Mouse (Mus musculus) ZHBTc4 (cell line): Measurements from ENCODE around the gene Synrg.

Experiments used
- DNase-seq: peaks from one replicate; pipeline ENCODE4 v3.0.0-alpha.2; 2011; ENCODE audit warnings: low read depth, low spot score

Synrg gene

DNA sequence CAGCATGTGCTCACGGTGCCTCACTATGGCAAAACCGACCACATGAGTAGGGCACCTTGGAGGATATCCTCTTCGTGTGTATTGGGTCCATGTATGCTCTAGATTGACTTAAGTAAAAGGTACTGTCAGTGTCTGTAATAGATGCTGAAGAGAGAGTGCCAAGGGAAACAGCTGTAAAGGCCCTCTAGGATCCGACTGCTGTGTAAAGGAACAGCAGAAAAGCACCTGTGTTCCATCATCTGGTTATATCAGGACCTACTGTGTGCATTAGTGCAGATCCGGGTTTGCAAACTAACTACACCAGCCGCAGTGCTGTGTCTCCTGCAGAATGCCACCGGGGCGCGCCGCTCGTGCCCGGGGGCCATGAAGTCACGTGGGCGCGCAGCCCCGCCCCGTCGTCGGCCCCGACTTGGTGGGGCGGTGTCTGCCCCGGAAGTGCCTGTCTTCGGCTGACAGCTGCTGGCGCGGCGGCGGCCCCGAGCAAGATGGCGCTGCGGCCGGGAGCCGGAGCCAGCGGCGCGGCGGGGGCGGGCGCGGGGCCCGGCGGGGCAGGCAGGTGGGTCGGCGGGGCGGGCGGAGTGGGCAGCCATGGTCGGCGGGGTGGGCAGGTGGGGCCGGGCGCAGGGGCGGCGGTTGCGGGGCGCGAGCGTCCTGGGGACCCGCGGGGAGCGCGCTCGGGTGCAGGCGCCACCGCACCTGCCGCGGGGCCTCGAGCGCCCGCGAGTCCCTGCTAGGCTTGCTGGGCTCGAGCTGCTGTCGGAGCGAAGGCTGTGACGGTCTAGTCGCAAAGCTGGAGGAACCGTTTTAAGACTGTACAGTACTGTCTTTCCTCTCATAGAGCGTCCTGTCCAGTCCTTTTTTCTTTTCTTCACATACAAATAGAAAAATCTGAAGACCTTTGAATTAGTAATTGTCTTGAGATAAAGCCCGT, at the start of gene Synrg:
Gene Synrg, plus strand, starts transcription at position 438 of the 931 bp plus-strand sequence.
- DNase-seq = peak; percentile 96

DNA sequence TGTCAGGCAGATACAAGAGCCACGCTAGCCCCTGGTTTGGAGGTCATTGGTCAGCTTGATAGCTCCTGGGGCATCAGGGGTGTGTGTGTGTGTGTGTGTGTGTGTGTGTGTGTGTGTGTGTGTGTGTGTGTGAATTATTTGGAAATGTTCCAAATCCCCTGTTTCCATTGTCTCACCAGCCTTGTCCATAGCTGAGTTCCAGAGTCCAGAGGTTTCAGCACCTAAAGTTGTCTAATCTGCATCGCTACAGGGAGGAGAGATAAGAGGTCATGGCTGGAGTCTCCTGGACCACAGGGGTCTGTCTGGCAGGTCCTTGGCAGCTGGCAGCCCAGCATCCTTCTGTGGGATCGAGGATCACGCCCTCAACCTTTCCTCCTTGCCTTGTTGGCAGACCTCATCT, 49.7 kb upstream of the Synrg start:
- no peak for DNase-seq

DNA sequence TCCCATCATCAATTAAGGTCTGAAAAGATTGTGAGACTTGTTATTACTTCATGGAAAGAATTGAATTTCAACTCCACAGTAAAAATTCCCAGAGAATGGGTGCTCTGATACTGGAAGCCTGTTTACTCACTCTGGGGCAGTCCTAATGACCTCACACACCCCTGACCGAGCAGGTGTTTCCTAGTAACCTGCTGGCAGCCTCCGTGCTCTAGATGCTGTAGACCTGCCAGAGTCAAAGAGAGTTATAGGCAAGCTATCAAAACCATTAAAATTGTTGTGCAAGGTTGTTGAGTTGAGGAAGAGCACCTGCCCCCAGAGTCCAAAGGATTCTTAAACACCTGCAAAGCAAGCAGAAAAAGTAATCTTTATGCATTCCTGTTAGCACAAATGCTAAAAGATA, 41.6 kb upstream of the Synrg start:
- no peak for DNase-seq

DNA sequence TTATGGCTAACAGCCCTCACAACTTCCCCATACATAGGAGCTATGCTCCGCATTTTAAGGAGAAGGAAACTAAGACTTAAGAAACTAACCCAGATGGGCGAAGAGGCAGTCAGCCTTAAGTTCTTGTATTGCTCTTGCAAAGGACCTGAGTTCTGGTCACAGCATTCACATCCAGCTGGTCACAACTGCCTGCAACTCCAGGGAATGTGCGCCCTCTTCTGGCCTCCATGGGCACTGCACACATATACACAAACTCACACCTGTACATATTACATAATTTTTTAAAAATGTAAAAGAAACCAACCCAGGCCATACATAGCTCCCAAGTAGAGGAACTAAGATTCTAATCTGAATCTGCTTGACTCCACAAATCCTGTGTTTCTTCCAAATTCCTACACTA, 37.1 kb upstream of the Synrg start:
- peak; percentile 78 for DNase-seq

DNA sequence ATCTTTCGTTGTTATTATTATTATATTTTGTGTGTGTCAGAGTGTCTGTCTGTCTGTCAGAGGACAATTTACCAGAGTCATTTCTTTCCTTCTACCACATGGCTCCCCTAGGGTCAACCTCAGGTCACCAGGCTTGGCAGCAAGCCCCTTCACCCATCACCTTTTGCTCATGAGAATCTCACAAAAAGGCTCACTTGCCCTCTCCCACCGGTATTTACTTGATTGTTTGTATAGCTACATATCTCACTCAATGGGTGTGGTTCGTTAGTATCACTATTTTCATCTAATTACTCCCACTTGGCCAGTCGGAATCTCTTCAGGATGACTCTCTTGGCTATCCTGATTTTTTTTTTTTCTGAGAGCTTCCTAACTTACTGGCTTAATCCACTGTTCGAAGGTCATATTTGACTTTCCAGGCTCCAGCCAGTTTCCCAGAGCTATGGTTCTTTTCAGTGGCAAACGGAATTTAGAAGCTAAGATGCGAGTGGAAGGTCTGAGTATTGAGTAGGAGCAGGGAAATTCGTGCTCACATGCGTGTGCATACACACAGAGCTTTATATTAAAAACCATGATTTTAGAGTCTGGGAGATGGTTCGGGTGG, 31.6 kb upstream of the Synrg start:
- no peak for DNase-seq

DNA sequence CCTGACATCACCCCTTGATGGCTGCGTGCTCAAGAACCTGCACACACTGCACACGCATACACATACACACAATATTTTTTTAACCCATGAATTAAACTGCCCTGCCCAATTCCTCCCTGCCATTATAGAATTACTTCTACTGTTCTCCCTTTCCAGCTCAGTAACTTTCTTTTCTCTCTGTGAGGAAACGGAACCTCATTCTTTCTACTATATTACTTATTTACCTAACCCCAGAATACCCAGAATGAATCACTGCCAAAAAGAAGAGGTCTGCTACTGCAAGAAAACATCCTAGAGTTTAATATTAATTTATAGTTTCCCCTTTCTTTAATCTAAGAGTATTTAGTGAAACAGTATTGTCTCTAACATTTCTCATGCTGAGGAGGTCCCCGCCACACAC, 30.9 kb upstream of the Synrg start:
- no peak for DNase-seq

DNA sequence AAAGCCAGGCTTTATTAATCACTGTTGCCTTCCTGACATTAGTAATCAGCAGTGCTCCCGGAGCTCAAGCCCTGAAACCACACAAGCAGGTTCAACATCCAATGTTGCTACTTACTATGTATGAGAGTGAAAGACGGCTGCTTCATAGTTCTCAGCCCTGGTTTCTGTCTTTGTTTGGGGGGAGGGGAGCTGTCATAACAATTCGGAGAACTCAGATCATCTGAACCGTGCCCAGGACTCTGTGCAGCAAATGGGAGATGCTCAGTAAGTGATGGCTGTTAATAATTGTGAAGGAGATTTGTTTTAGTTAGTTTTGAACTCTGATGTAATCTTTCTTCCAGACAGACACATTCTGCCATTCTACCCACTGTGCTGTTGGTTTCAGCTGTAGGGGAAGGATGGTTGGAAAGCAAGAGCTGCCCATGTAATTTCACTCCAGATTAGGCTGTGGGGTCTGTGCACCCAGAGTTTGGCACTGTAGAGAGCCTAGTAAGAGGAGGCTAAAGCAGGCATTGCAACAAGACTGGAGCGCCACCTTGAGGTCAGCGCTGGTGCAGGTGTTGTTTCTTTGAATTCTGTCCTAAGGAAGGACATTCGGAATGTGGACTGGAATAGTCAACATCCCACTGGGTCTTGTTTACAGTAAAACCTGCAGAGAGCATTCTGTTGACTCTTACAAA, 28.1 kb upstream of the Synrg start:
- no peak for DNase-seq

DNA sequence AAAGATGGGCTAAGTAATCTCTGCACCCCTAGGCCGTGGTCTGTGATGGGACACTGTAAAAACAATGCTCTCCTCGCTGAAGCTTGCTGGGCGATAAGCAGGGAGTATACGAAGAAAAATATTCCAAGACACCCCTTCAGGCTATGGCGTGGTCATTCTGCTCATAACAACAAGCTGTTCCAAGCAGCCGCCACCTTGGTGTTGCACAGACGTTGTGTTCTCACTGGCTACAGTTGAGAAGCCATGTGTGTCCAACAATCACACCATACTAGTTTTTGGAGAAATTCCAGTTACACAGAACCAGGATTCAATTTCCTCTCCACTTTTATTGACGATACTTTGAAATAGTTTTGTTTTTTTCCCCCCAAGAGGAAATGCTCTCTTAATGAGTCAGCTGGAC, 25.7 kb upstream of the Synrg start:
- DNase-seq = no peak

DNA sequence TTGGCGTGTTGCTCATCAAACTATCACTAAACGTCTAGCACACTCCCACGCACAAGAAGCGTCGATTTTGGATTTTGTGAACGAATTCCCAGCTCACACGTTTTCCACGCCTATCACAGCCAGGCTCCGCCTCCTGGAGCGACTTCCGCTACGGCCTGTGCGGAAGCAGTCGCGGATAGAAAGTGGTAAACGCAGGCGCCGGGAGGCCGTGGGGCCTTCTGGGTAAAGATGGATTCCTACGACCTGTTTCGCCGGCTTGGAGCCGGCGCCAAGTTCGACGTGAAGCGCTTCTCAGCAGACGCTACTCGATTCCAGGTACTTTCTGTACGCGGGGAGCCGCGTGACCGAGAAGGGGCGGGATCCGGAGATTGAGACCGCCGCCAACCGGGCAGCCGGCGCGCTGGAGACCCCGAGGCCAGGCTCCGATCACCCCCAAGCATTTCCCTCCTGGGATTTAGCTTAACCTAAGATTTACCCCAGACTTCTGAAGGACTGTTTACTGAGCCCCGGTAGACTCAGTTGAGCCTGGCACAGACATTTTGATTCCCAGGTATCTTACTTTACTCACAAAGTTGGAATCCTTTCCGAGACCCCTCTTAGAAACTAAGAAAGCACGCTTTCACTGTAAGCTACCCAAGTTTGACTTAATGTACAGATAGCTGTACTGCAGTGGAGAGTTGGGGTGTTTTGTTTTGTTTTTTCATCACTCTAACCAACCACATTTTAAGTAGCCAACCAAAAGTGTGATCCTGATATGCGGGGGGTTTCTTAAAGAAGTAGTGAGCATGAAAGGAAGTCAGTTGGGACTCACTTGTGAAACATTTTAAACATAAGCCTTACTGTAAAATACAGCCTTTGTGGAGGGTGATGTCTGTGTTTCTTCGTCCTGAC, 22.0 kb upstream of the Synrg start, which contains the start of gene Ddx52:
Gene Ddx52, plus strand, starts transcription at position 113 of the 891 bp plus-strand sequence.
- peak; percentile 95 for DNase-seq

DNA sequence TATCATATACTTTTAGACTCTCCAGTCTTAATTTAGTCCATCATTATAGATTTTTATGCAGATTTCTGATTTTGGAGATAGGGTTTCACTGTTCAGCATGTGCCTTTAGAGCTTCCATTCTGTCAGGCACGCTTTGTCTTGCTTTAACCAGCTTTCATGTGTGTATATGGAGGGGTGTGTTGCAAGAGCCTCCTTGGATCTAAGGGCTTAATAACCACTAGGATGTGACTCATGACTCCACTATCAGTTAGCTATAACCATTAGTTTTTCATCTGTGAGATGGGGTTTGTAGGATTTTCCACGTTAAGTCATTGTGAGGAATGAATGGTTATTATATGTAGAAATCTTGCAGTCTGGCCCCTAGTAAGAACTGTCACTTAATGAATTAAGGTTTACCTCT, 7.4 kb upstream of the Synrg start:
- DNase-seq = no peak

DNA sequence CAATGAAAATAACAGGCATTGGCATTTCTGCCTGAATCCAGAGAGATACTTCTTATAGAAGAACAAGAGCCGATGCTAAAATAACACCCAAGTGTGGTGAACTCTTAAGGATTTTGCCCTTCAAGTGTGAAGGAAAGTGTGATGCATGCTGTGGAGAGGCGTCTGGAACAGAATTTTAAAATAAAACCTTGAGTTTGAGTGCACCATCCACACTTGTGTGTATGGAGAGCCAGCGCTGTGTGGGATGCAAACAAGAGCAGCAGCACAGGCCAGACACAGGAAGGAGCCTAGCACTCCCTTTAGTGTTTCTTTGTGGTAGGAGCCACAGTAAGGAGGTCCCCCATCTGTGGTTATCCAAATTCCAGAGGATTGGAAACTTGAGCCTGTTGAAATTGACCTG, 2.2 kb upstream of the Synrg start:
- no peak for DNase-seq

DNA sequence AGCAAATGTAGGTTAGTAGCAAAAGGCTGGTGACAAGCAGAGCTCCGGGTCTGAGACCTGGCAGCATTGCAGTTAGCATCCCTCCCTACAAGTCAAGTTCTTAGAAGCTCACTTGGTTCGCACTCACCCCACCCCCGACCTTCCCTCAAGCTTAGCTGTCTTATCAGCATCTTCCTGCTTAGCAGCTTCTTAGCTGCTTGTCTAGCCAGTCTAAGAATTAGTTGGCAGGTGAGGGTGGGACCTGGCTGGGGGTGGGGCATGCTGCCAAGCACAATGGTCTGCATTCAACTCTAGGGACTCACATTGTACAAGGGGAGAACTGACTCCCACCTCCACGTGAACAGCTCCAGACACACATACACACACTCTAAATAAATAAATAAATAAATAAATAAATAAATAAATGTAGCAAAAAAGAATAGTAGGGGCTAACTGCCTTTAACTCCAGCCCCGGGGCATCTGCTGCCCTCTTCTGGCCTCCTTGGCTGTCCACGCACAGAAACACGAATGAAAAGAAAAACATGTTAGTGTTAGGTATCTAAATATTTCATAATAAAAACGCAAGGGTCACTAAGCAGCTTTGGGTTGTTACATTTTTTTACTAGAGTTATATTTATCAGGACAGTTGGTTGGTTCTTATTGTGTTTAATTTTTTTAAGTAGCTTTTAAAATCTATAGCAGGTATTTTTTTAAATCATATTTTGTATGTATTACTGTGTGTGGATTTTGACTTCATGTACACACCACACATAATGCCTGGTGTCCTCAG, 3.4 kb downstream of the Synrg start:
- peak; percentile 9 for DNase-seq

DNA sequence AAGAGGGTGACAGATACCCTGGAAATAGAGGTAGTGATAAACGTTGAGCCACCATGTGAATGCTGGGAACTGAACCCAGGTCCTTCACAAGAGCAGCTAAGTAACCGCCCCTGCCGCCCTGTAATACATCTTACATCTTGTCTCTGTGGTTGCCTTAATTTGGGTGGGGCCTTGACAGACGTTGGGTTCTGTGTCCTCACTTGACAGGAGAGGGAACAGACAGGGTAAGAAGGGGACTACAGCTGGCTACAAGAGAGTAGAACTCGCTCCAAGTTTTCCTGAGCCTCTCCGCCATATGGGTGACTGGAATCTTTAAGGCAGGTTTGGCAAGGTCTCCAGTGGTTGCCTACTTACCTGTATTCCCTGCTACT, 4.0 kb downstream of the Synrg start:
- no peak for DNase-seq

DNA sequence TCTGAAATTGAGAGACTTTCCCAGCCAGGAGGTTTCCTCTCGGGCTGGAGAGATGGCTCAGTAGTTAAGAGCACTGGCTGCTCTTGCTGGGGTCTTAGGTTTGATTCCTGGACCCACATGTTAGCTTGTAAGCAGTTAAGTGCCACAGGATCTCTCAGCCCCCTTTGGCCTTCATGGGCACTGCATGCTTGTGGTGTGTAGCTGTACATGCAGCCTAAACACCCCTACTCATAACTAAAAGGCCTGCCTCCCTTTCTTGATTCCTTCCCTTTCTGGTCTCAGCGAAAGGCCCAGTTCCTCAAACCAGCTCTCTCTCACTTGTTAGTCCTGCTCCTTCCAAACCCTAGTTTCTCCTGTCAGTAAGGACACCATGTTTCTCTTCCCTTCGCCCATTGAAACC, 4.8 kb downstream of the Synrg start:
- DNase-seq = peak; percentile 22

DNA sequence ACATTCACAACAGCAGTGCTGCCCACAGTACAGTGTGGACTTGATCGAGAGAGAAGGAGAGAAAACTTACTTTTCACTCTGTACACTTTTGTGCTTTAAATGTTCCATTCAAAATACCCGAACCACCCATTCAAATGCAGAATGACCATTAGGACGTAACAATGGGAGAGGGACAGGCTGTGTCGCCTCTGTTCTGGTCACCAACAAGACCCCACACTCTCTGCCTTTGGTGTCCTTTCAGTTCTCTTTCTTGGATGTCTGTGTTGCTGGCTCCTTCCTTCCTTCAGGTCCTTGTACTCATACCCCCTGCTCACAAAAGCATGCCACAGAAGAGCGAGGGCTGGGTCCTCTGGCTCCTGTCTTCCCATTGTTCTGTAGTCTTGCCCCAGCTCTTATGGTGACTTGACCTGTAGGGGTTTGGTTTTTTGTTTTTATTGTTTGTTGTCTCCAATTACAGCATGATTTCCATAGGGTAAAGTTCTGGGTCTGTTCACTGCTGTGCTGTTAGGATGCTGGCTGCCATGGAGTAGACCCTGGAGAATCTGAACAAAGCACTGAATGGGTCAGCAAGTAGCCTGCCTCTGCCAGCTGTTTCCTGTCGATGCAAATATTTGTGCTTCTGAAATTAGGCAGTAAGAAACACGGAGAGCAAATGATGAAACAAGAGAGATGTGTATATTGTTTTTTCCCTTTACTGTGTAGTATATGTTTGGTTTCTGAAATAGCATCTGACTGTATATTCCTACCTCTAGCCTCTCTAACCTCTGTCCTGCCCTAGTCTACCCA, 10.5 kb downstream of the Synrg start:
- peak; percentile 71 for DNase-seq

DNA sequence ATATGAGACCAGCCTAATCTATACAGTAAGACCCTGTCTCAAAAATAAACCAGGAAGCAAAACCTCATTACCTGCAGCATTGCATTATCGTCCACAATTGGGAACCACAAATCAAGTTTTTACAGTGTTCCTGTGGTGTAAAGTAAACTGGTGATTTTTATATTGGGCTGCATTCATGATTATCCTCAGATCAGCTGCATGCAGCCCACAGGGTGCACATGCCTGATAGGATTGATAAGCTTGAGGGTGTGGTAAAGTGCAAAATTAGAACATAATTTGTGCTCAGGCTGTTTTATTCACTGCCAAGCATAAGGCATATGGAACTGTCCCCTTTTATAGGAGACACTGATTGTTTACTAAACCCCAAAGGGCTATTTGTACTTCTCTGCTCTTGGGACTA, 11.3 kb downstream of the Synrg start:
- DNase-seq = no peak

DNA sequence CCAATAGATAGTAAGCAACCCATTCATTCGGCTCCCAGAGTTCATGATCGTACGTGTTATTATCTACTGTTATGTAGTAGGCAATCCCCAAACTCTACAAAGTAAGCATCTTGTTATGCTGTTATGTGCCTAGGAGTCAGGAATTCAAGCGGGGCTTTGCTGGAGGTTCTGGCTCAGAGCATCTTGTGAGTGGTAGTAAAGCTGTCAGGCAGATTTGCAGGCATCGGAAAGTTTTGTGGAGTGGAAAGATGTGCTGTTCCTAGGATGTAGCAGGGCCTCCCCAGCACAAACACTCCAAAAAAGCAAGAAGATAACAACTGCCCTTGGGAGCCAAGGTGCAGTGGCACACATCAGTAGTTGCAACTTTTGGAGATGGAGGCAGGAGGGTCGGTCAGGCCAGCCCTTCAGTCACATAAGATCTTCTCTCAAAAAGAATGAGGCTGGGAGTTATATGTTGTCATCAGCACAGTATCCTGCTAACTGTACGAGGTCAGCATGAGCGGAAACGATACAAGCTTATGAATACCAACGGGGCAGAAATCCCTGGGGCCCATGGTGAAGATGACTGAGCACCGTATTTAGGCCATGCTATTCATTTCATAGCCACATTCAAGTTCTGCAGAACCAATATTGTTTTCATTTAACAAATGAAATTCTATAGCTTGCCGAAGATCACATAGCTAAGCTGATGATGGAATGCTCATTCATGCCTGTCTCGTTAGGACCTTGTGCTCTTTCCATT, 12.2 kb downstream of the Synrg start:
- no peak for DNase-seq

DNA sequence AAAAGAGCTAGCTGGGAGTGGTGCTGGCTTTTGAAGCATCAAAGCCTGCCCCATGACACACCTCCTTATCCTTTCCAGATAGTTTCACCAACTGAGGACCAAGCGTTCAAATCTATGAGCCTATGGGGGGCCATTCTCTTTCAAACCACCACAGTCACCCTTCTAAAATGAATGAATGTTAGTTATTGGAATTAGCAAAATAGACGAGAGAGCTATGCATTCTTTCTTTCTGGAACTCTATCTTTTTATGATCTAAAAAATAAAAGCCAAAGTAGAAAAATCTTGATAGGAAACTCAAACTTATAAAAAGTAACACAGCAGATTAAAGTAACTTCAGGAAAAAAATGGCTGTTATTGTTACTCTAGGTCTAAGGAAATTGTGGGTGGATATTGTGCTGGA, 13.6 kb downstream of the Synrg start:
- DNase-seq = no peak

DNA sequence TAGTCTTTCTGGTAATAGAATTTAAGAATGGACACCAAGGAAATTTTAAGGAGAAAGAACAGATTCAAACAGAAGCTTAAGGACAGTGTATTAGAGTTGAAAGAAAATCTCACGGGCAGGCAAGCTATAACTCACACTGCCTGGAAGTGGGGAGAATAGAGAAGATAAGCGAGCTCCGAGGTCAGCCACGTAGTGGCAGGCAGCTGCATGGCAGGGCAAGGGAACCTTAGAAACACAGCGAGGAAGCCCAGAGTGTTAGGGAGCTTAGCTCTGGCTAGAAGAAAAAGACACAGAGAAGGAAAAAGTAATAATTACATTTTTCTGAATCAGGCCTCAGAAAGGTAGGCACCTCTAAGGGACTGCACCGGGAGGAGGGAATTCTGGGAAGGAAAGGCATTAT, 15.8 kb downstream of the Synrg start:
- DNase-seq = no peak
